Mouse (Mus musculus) c-Kit-positive CD71-negative TER-119-negative erythroid progenitor cells, embryonic 14.5 days (primary cell): ENCODE measurements around the gene Pcgf6.
"Not testable (repeated sequence)": the region's sequence is repeated elsewhere in the genome, so short reads cannot be mapped to it uniquely, and the experiment has no call there.

Experiments
- DNase-seq: peaks from one replicate; pipeline ENCODE4 v3.0.0-alpha.2; 2013; ENCODE audit warnings: low read depth

Pcgf6 gene

GRCm38 (mm10) chr19:47026513-47026912 lies 24.2 kb downstream of the Pcgf6 start:
- DNase-seq: no peak

GRCm38 (mm10) chr19:47024954-47025353 lies 25.8 kb downstream of the Pcgf6 start:
- DNase-seq: no peak

- no peak for DNase-seq
These were observed 27.2 kb downstream of the Pcgf6 start for GRCm38 (mm10) chr19:47023546-47023945.

GRCm38 (mm10) chr19:47022709-47023108 lies 28.0 kb downstream of the Pcgf6 start:
- no peak for DNase-seq

GRCm38 (mm10) chr19:47019326-47019725 lies 31.4 kb downstream of the Pcgf6 start:
- DNase-seq: no peak

- DNase-seq: no peak
These were observed 32.4 kb downstream of the Pcgf6 start for GRCm38 (mm10) chr19:47018330-47018729.

- DNase-seq: no peak
These were observed 32.9 kb downstream of the Pcgf6 start for GRCm38 (mm10) chr19:47017831-47018230.

GRCm38 (mm10) chr19:47016487-47016886 lies 34.2 kb downstream of the Pcgf6 start:
- DNase-seq: peak; percentile 71

GRCm38 (mm10) chr19:47015965-47016364 lies 34.7 kb downstream of the Pcgf6 start:
- DNase-seq: no peak

- DNase-seq: no peak
These were observed 35.3 kb downstream of the Pcgf6 start for GRCm38 (mm10) chr19:47015396-47015795.

- DNase-seq: peak; percentile 43
These were observed 36.0 kb downstream of the Pcgf6 start, which contains the start of the genes Ina and Nt5c2 for GRCm38 (mm10) chr19:47014447-47015381. Gene Ina, plus strand, starts transcription at chr19:47014698. Gene Nt5c2, minus strand, starts transcription at chr19:47015153.

GRCm38 (mm10) chr19:47014159-47014446 lies 36.6 kb downstream of the Pcgf6 start:
- no peak for DNase-seq

- DNase-seq: no peak
These were observed 37.2 kb downstream of the Pcgf6 start for GRCm38 (mm10) chr19:47013340-47014158.

- DNase-seq: no peak
These were observed 38.1 kb downstream of the Pcgf6 start for GRCm38 (mm10) chr19:47012521-47013130.

- no peak for DNase-seq
These were observed 40.8 kb downstream of the Pcgf6 start for GRCm38 (mm10) chr19:47009943-47010342.

GRCm38 (mm10) chr19:47009420-47009819 lies 41.3 kb downstream of the Pcgf6 start:
- no peak for DNase-seq

GRCm38 (mm10) chr19:47006321-47006720 lies 44.4 kb downstream of the Pcgf6 start:
- no peak for DNase-seq

- DNase-seq: no peak
These were observed 44.8 kb downstream of the Pcgf6 start for GRCm38 (mm10) chr19:47005873-47006272.

- no peak for DNase-seq
These were observed 46.8 kb downstream of the Pcgf6 start for GRCm38 (mm10) chr19:47003742-47004511.

GRCm38 (mm10) chr19:47000357-47000756 lies 50.3 kb downstream of the Pcgf6 start:
- DNase-seq: not testable (repeated sequence)

- DNase-seq: no peak
These were observed 51.0 kb downstream of the Pcgf6 start for GRCm38 (mm10) chr19:46999753-47000152.

GRCm38 (mm10) chr19:46998953-46999352 lies 51.8 kb downstream of the Pcgf6 start:
- DNase-seq: no peak
